Mouse (Mus musculus): ENCODE measurements around the gene Scn4a.

Scn4a gene

DNA sequence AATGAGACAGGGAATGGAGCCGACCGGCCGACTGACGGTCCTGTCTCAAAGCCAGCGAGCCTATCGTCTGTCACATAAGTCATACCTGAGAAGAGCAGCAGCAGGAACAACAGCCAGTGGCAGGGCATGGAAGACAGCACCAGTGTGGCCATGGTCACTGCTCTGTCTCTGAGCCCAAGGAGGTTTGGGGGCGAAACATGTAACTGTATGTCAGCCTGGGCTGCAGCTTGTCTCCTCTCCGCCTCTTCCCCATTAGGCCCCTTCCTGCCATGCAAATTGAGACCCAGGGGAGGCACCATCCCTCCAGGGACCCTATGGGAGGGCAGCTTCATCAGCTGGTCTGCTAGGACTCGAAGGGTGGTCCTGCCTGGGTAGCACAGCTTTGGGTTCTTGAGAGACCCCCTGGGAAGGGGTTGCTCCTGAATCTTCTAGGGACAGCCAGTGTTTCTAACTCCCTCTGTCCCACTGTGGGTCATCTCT is 38.7 kb downstream of the Scn4a start, which contains the start of gene Cd79b:
TSS of gene Cd79b (minus strand) at position 430 of the 480 bp plus-strand sequence.
- in situ Hi-C loops (cut with MboI, MseI): no loop called here

DNA sequence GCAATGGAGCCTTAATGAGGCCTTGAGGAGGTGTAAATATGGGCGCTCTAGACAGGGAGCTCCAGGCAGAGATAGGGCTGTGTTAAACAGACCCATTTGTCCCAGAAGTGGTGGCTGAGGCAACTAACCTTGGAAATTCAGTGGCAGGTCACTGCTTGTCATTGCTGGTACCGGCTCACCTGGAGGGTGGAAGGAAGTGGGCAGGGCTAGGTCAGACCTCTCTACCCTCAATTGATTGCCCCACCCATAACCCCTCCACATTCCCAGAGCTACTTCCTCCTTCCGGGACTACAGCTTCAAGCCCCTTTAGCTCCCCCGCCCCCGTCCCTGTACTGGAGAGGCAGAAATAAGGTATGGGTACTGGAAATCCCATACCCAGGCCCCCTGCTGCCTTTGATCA is 39.6 kb downstream of the Scn4a start:
- in situ Hi-C loops (cut with MboI, MseI): no loop called here

DNA sequence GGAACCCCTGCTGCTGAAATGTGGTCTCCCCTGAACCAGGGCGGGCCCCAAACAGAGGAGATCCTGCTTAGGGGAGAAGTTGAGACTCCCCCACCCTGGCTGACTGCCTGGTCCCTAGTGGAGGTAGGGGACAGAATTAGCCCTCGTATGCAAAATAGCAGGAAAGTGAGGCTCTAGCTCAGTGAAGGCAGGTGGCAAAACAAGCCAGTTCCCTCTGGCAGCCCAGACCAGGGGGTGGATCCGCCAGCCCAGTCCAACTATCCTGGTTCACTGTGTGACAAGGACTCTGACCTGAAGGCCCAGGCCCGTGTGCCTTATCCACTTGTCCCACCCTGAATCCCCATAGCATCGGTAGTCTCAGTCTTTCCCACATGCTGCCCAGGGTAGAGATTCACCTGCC is 43.0 kb downstream of the Scn4a start:
- in situ Hi-C loops (cut with MboI, MseI): no loop called here

DNA sequence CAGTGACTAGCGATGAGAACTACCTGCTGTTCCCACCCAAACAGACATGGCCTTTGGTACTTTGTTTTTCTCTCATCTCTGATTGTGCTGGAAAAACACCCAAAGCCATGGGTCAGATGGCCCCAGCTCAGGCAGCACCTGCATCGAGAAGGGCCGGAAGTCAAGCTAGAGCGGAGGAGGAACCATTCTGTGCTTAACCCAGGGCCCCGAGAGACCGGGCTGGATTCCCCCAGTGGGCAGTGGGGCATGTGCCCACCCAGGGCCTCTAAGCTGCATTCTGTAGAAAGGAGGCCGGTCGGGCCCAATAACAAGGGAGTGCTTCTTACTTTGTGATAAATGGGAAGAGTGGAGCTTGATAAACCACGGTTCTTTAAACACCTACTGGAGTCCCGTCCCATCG is 44.9 kb downstream of the Scn4a start:
- in situ Hi-C loops (cut with MboI, MseI): no loop called here

DNA sequence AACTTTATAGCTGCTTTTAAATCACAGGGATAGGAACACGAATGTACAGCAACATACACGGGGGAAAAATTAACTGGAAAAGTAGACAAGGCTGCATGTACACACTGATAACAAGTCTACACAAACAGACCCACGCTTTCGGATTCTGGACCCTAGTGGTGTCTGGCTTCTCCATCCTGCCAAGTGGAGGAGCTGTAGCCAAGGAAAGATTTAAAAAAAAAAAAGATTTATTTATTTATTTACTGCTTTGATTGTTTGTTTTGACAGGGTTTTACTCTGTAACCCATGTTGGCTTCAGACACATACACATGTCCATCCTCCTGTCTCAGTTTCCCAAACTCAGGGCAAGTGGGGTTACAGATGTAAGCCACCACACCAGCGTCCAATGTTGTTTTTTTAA is 45.7 kb downstream of the Scn4a start:
- in situ Hi-C loops (cut with MboI, MseI): no loop called here

DNA sequence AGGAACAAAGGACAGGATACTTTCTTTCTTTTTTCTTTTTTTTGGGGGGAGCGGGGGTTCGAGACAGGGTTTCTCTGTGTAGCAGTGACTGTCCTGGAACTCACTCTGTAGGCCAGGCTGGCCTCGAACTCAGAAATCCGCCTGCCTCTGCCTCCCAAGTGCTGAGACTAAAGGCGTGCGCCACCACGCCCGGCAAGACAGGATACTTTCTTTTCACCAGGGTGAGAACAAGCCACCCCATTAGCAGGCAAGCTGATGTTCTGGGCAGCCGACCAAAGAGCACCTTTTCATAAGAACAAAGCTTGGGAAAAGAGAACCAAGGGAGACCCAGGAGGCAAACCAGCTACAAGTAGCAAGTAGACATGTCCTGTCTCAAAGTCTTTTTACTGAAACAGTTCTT is 46.3 kb downstream of the Scn4a start:
- in situ Hi-C loops (cut with MboI, MseI): no loop called here

DNA sequence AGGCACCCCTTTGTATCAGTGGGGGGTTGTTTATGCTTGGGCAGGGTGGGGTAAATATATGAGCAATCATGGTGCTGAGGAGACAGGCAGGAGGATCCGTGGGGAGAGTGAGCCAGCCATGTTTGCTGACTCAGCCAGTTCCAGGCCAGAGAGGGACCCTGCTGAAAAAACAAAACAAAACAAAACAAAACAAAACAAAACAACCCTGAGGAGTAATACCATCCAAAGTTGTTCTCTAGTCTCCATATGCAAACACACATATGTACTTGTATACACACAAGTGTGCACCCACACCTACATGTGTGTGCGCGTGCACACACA is 47.1 kb downstream of the Scn4a start:
- in situ Hi-C loops (cut with MboI, MseI): no loop called here

DNA sequence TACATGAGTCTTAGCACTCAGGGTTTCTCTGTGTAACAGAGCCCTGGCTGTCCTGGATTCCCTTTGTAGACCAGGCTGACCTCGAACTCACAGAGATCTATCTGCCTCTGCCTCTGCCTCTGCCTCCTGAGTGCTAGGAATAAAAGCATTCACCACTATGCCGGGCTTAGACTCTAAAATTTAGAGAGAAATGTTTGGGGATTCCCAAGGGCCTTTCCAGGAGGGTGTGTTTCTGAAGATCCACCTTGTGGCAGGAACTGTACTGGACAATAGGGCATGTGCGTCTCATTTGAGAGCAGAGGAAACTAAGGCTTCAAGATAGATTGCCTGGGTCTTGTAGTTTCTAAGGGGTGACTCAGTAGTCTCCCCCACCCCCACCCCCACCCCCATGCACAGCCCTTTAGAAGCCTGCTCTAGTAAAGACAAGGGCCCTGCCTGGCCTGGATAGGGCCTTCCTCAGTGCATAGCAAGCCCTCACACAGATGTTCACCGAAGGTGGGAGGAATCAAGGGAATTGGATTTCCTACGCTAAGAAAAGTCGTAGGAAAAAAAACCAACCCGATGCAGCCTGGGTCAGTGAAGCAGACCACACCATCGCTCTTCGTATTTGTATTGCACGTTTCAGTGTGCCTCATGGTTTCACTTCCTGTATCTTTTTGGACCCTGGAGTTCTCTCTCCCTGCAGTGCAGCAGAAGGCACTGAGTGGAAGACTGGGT is 47.6 kb downstream of the Scn4a start:
- in situ Hi-C loops (cut with MboI, MseI): no loop called here

DNA sequence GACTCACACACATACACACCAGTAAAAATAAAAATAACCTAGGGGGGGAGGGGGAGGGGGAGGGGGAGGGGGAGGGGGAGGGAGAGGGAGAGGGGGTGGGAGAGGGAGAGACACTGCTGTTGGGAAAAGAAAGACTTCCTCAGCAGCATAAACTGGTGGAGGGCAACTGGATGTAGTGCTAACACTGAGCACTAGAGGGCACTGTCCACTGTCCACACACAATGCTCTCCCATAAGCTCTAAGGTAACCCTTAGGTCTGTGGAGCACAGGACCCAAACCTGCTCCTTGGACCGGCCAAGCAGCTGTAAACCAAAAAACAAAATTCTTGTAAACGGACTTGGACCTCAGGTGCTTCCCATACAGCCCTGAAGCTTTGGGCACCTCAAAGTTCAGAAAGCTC is 50.5 kb downstream of the Scn4a start:
- in situ Hi-C loops (cut with MboI, MseI): no loop called here

DNA sequence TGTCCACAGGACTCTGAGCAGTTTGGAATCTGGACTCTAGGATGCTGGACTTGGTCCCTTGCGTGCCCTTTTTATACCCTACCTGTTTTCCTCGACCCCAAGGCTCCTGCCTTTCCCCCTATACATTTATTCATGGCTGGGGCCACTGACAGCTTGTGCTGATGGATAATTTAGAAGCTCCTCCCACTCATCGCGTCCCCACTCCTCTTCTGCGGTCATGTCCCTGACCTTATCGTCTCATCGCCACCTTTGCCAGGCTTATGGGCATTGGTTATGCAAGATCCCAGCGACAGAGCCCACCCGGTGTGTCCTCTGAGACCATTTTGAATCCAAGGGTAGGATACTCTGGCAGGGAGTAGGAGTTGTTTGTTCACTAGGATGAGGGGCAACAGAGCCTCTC is 51.3 kb downstream of the Scn4a start, which contains the start of gene Gh:
TSS of gene Gh (minus strand) at position 101 of the 400 bp plus-strand sequence.
- in situ Hi-C loops (cut with MboI, MseI): no loop called here

DNA sequence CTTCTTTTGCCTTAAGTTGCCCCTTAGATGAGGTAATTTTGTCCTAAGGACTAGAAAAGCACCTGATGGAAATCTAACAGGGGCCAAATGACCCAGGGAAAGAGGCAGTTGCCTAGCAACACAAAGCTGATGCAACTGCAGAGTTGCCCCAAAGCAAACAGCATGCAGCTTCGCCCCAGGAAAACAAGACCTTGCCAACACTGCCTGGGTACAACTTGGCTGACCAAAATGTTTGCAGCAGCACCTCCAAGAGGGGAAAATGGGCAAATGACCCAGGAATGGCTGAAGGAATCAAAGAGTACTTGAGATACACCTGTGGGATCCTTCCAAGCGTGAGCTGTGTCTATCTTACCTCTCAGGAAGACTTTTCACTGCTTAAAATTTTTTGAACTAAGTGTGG is 61.2 kb downstream of the Scn4a start:
- in situ Hi-C loops (cut with MboI, MseI): no loop called here

DNA sequence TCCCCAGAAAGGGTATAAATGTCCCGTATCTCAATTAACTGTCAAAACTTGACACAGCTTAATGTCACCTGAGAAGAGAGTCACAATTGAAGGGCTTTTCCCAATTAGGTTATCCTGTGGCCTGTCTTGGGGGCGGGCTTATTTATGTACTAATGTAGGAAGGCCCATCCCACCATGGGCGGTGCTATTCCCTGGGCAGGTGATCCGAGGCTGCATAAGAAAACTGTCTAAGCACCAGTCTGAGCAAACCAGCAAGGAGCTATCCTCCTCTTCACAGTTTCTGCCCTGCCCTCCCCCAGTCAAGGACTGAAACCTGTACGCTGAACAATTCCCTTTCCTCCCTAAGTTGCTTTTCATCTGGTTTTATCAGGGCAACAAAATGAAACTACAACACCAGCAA is 62.7 kb downstream of the Scn4a start:
- in situ Hi-C loops (cut with MboI, MseI): no loop called here

DNA sequence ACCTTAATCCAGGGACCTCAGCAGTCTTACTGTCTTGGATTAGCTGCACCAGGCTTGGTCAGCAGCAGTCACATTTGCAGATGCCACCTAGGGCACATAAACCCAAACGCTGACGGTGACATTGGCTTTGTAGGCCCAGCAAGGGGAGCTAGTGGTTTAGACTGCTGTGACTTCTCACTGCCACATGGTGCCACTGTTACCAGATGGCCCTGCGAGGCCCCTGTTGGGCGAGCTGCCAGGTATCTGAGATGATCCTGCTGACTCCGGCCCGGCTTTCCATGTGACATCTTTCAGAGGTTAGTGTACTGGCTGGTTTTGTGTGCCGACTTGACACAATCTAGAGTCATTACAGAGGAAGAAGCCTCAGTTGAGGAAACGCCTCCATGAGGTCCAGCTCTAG is 63.7 kb downstream of the Scn4a start:
- in situ Hi-C loops (cut with MboI, MseI): no loop called here

DNA sequence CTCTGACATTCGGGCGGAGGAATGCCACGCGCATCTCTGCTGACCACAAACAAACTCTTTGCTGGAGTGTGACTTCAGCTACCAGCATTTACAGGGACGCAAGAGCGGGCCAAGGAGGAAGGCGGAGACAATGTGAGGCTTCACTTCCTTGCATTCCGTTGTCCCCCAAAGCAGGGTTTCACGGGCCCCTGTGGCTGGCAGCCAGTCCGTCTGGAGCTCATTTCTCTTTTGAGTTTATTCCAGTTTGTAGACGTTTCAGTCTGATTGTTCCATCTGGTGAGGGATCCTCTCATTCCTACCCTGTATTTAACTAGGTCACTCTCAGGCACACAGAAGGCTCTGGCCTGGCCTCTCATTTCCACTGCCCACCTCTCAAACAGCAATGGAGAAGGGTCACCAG is 66.1 kb downstream of the Scn4a start:
- in situ Hi-C loops (cut with MboI, MseI): no loop called here

DNA sequence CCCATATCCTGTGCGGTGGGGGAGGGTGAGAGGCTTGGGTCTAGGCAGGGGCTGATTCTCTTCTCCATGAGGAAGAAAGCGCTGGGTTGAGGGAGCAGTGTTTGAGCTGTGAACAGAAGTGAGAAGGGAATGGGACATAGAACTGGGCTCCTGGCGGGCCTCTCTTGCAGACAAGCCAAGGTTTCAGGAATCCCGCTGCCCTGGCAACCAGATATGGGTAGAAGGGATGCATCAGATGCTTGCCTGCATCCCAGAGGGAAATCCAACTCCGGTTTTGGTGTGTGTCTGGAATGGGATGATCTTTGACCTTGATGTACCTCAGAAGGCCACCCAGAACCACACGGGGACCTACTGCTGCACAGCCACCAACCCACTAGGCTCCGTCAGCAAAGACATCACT is 66.9 kb downstream of the Scn4a start:
- in situ Hi-C loops (cut with MboI, MseI): no loop called here

DNA sequence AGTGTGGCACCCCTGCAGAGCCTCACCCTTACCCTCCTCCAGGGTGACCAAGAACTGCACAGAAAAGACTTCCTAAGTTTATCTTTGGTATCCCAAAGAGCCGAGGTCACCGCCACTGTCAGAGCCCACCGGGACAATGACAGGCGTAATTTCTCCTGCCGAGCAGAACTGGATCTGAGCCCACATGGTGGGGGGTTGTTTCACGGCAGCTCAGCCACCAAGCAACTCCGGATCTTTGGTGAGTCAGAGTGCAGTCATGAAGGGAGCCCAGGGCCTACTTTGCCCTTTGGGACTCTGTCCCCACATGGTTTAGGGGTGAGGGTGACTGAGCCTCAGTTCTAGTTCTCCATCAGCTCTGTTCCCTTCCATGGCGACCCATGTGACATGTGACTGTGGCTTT is 69.0 kb downstream of the Scn4a start:
- in situ Hi-C loops (cut with MboI, MseI): no loop called here

DNA sequence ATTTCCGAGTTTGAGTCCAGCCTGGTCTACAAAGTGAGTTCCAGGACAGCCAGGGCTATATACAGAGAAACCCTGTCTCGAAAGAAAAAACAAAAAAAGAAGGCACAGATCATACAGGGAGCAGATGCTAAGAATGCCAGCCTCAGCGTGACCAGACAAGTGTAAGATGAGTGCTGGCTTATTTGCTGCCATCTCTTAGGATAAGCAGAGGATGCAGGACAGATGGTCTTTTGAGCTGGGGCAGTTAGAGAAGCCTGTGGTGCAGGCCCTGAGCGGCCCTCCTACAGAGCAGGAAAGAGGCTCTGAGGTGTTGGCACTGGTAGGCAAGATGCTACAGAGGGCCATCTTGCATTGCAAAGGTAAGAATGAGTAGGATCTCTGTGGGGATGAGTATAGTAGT is 69.7 kb downstream of the Scn4a start:
- in situ Hi-C loops (cut with MboI, MseI): no loop called here

DNA sequence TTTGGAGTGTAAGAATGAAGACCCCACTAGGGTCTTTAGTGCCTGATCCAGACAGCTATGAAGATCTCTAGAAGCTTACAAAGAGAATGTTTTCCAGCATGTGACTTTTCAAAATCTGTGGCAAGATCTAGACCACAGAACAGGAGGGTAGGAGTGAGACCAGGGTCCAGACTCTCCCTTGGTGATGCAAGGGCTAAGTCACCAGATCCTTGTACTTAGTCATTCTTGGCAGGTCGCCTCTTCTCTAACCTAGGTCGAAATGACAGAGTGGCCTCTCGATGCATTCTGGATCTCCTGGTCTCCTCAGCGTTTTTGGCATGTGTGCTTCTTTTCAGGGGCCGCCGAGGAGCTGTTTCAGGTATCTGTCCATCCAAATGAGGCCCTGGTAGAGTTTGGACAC is 70.6 kb downstream of the Scn4a start:
- in situ Hi-C loops (cut with MboI, MseI): no loop called here

DNA sequence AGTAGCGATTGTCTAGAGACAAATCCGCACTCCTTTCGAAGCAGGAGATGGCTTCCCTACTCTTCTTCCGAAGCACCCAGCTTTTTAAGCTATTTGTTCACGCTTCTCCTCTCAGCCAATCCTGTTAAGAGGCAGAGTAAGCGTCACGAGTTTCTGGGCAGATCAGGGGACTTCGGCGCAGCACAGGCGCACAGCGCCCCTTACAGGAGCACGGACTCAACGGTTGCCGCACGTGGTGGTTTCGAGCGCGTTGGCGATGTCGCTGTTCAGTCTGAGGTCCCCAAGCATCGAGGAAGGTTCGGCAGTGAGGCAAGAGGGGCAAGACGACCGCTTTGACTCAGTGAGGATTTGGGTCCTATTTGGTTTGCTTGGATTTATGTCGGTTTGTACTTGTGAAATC is 76.6 kb downstream of the Scn4a start, which contains the start of gene Tcam1:
TSS of gene Tcam1 (plus strand) at position 219 of the 400 bp plus-strand sequence.
- in situ Hi-C loops (cut with MboI, MseI): loop anchor here (10.0 kb wide), 1 partner anchor 1822 kb away; no protein-coding TSS in a partner anchor

DNA sequence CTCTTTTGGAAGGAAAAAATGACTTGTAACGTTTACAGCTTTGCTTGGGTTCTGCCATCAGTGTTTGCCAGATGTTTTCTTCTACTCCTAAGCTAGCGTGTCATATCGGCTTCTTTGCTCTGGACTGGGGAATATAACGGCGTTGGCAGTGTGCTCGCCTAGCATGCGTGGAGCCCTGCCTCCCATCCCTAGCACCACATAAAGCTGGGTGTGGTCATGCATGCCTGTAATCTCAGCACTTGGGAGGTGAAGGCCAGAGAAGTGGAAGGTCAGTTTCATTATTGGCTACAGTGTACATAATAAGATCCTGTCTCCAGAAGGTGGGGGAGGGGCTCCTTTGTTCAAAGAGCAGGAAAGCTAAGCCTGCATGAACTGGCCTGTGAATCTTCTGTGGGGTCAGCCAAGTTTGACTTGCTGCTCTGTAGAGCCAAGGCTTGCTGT is 78.1 kb downstream of the Scn4a start:
- in situ Hi-C loops (cut with MboI, MseI): loop anchor here (10.0 kb wide), 1 partner anchor 1820 kb away; no protein-coding TSS in a partner anchor

DNA sequence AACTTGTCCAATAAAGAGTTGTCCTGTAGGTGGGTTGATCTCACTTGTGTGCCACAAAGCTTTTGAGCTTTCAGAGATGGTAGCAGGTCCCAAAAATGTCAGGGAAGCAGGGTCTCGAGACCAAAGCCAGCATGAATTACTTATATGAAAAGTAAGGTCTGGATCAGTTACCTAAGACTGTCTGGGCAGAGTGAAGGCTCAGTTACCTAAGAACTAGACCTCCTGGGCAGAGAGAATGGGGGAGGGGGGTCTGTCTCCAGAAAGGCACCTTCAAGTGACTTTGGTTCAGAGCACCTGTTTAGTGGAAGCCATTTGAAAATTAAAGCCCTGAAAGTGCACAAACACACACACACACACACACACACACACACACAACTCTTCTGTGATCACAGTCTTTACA is 78.7 kb downstream of the Scn4a start:
- in situ Hi-C loops (cut with MboI, MseI): loop anchor here (10.0 kb wide), 1 partner anchor 1820 kb away; no protein-coding TSS in a partner anchor

DNA sequence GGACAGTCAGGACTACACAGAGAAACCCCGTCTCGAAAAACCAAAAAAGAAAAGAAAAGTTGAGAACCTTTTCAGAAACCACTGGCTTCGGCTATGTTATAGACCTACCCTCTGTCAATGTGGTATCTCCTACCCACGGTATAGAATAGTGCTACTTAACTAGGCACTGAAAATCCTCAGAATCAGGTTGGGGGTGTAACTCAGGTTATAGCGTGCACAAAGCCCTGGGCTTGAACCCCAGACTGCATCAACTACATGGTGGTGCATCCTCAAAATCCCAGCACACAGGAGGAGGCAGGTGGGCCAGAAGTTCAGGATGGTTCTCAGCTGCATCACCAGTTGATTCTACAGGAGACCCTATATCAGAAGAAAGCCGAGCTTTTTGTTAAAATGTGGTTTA is 79.3 kb downstream of the Scn4a start:
- in situ Hi-C loops (cut with MboI, MseI): loop anchor here (10.0 kb wide), 1 partner anchor 1819 kb away; no protein-coding TSS in a partner anchor

DNA sequence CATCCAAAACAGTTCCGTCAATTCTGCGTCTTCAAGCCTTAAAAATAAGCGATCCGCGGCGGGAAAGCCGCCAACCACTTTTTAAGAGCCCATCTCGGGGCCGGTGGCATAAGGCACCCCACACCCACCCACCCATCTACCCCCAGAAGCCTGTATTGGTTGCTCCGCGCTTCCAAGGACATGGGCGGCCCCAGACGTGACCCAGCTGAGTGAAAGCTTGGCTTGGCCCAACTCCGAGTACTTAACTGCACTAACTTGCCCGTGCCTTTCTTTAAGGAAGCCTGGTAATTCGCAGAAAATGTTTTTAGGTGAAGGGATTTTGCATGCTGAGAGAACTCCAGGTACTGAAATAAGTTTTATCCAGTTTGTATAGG is 79.8 kb downstream of the Scn4a start:
- in situ Hi-C loops (cut with MboI, MseI): loop anchor here (10.0 kb wide), 1 partner anchor 1818 kb away; no protein-coding TSS in a partner anchor
